Mouse (Mus musculus) lung, postnatal 14 days (tissue): ENCODE results near the gene Asb2.

Experiments used
- DNase-seq: peaks from one replicate; pipeline ENCODE4 v3.0.0; 2021

The Asb2 gene

DNA sequence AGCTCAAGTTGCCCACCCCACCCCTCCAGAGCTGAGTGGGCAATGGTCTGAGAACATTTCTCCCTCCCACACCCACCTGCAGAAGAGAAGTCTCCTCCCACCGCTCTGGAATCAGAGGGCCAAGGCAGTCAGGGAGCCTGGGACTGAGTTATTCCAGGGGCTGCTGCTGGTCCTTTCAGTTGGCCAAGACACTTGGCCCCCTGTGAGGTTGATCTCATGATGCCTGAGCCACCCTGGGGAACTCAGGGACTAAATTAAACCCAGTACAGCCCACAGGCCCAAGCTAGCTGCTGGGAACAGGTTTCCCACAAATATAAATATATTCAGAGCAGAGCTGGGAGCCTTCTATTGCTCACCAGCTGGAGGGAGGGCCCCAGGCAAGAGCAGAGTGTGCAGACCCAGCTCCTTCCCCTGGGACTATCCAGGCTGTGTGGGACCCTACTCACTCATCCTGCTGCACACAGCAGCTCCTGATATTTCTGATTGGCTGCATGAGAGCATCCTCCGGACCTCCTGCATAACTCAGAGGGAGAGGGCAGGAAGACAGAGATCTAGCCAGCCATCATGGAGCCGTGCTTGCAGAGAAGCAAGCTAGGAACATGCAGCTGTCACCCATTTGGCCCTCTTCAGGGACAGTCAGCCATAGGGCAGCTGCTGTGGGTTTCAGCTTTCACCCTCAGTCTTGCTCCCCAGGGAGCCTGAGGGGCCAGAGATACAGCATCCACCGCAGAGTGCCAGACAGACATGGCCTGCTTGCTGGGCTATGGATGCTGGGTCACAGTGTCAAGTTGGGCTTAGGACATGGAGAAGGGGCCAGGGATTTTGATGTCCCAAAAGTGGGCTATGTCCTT lies 3.4 kb upstream of the Asb2 start:
- no peak for DNase-seq

GRCm38 (mm10) chr12:103358216-103358615 lies 2.4 kb upstream of the Asb2 start:
- no peak for DNase-seq

DNA sequence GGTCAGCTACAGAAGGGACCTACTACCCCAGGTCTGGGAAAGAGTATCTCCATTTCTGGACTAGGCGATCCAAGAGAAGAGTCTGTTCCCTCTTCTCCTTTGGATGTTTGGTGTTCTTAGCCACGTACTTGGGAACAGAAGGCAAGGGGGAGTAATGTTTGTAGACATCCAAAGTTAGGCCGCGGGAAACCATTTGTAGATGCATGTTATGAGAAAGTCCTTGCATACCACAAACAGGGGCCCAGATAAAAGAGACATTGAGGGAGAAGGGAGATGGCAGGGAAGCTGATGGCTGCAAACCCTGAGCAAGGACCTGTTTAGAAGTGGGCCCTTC lies 581 bp upstream of the Asb2 start:
- no peak for DNase-seq

- peak; percentile 14 for DNase-seq
Observed at GRCm38 (mm10) chr12:103353538-103353937, 2.3 kb downstream of the Asb2 start.

GRCm38 (mm10) chr12:103352735-103353134 lies 3.1 kb downstream of the Asb2 start:
- DNase-seq = no peak

- DNase-seq = peak; percentile 88
Observed at GRCm38 (mm10) chr12:103348506-103348905, 7.3 kb downstream of the Asb2 start.

DNA sequence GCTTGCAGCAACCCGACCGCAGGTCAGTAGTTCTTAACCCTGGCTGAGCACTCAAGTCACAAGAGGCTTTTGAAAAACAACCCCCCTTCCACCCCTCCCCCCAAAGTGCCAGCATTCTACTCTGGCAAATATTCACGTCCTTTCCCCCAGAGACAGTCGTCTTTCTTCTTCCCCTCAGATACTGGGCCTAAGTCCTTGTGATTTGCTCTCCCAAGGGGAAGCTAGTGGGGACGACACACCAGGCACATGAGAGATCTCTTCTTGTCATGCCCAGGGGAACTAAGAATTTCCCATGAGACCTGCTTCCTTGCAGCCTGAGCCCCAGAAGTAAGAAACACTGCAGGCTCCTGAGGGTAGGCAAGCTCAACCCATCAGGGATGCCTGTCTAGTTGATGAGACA lies 8.4 kb downstream of the Asb2 start:
- no peak for DNase-seq

GRCm38 (mm10) chr12:103346945-103347344 lies 8.9 kb downstream of the Asb2 start:
- no peak for DNase-seq

DNA sequence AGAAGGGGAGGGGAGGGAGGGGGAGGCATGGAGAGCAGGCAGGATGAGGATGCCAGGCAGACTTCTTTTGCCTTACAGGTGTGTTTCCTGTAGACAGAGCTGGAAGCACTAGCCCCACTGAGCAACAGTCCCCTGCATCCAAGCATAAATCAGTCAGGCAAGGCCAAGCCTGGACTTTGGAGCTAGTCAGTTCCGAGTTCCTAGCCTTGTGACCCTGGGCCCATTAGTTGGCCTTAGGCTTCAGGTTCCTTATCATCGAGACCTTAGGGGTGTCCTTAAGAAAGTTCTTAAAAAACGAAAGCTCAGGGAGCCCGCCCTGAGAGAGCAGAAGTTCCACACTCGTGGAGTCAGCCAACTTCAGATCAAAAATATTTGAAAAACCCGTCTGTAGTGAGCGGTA lies 10.9 kb downstream of the Asb2 start:
- DNase-seq = no peak

GRCm38 (mm10) chr12:103343456-103343855 lies 12.3 kb downstream of the Asb2 start:
- DNase-seq = no peak

DNA sequence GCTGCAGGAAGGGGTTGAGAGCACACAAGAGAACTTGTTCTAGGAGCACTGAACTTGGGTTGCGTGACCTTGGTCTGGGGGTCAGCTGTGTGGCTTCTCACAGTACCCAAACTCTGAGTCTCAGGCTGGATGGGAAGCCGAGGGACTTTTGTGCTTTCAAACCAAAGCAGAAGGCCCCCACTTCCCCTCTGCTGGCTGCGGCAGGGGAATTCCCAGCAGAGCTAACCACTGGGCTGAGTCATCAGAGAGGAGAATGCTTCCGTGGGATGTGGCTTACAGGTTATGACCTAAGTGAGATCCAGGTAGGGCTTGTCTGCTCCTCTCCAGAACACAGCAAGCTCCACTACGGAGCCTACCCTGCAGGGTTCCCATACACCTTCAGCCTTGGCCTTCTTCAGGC lies 14.6 kb downstream of the Asb2 start:
- no peak for DNase-seq

- DNase-seq = no peak
Observed at GRCm38 (mm10) chr12:103338162-103338798, 17.5 kb downstream of the Asb2 start.

- no peak for DNase-seq
Observed at GRCm38 (mm10) chr12:103336766-103337165, 19.0 kb downstream of the Asb2 start.

GRCm38 (mm10) chr12:103333426-103333825 lies 22.4 kb downstream of the Asb2 start:
- no peak for DNase-seq

DNA sequence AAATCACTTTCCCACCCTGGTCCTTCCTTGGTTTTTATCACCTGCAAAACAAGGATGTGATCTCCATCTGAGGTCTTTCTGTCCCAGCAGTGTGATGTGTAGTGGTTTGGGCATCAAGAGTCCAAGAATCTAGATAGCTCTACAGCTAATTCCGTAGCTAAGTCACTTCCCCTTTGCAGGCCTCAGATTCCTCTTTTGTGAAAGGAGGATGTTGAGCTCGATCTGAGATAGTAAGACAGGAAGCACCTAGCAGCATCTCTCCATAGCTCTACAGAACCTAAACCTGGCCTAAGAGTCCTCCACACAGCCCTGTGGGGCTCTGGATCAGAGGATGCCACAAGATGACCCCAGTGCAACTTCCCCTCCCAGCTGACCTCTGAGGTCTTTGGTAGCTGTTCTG lies 22.9 kb downstream of the Asb2 start:
- no peak for DNase-seq

DNA sequence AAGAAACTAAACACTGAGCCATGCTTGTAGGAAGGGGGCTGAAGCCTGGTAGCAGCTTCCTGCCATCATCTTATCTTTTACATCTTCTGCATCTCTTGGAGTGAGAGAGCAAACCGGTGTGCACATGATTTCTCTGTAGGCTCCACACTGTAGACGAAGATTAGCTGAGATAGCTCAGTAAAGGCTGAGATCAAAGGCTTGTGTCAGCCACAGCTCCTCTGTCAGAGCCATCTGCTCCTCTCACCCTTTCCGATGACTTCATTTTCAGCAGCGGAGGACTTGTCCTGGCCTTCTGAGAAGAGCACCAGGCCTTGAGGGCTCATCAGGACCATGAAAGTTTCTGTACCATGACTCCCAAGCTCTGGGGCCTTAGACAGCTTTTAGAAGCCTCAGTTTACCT lies 24.3 kb downstream of the Asb2 start:
- no peak for DNase-seq

DNA sequence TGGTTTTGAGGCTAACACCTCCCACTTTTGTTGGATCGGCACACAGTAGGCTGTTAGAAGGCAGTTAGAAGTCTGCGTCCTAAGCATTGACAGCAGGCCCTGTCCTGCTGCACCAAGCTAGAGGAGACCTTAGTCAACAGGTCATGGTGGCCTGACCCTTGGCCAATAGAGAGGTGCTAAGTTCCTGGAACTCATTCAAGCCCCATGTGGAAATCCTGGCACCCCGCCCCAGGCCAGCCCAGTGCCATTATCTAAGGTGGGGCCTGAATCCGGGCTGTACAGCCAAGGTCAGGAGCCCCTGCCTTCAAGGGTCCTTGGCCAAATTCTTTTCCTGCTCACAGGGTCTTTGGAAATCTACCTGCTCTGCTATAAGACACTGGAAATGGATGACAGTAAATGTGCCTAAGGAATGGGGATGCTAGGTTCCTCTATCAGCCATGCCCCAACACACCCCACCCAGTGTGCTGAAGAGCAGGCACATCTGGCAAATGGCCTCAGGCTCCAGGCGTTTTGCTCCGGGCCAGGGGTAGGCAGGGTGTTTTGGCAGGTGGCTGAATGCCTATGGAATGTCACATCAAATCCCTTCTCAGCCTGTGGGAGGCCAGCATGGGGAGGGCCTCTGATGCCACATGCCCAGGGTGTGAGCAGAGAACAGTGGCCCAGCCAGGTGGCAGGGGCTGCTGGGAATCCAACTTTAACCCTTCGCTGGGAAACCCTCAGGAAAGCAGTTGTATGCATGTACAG lies 27.2 kb downstream of the Asb2 start:
- DNase-seq = peak; percentile 69

DNA sequence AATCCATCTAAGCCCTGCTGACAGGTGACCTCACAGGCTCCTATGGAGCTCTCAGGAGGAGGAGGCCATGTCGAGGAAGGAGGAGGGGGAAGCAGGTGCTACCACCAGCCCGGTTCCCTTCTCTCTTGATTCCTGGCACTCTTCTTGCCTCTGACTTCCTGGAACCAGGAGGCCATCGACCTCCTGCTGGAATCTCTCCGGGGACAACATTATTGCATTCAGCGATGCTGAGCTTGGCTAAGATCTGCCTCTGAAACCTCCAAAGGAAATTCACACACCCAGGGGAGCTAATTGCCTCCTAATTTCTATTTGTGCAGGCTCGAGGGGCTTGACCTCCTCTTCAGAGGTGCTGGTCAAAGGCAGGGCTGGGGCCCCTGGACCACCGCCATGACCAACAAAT lies 28.7 kb downstream of the Asb2 start:
- no peak for DNase-seq

- no peak for DNase-seq
Observed at GRCm38 (mm10) chr12:103326569-103326968, 29.2 kb downstream of the Asb2 start.

DNA sequence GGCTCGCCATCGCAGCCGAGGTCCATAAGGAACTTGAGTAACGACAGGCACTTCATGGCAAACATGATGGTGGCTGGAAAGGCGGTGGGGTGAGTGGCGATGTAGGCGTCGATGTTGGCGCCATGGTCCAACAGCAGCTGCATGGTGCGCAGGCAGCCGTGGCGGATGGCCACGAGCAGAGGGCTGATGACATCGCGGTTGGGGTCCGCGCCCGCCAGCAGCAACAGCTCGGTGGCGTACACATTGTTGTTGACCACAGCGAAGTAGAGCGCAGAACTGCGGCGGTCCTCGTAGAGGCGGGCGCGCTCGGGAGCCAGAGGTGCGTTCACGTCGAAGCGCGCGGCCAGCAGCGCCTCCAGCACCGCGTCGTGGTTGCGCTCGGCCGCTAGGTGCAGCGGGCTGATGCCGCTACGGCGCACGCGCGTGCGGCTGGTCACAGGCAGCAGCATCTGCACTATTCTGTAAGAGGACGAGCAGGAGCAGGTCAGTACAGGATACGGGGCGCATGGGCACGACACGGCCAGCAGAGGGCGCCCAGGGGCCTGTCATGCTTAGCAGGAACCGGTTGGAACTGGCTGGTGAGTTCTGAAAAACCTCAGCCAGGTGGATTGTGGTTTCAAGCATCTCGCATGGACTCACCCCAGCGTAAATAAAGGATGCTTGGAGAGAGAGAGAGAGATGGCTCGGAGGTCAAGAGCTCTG lies 30.5 kb downstream of the Asb2 start:
- DNase-seq = peak; percentile 91

DNA sequence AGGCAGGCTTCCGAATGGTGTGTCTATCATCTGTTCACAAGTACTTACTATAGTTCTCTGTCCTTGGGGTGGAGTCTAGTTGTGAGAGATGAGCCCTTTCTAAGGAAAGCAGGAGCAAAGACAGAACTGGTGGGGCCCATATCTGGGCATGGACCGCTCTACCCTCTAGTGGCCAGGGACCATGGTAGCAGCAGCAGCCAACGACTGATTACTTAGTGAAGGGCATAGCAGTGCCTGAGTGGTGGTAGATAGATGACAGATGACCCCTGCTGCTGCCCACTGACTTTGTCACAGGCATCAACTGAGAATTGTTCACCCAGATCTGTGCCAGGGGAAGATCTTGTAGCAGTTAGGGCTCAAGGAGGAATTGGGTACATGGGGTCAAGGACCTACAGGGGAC lies 33.0 kb downstream of the Asb2 start:
- DNase-seq = peak; percentile 45

- no peak for DNase-seq
Observed at GRCm38 (mm10) chr12:103315831-103316545, 39.8 kb downstream of the Asb2 start.
